Mouse (Mus musculus): ENCODE measurements around the gene Nrros. TPM values are rescaled to one million over a fixed set of nuclear protein-coding genes. Genes with fewer than 3 reads are reported as not detected.

Gene Nrros
- polyA plus RNA-seq, 1 experiment from 2014 or later: 8.0 TPM

- Histone ChIP-seq H3K4me2 (0 out of 2 replicates have a peak overlapping the region, but pooled peaks have one; percentile 14), H3K27ac (replicated peaks) (no peak overlapping the region), H3K9ac (no peak overlapping the region), H3K36me3 (no peaks in the 10 kb centered on the region), H3K27me3 (no peaks in the 10 kb centered on the region), H3K4me1 (replicated peaks) (no peaks in the 10 kb centered on the region), H3K4me3 (no peak overlapping the region), H3K9me3 (no peaks in the 10 kb centered on the region)
- no peak for ATAC-seq (ENCODE audit: low FRiP score, low read depth)
- WGBS: 57% methylated on average over 18 of the region's 18 CpGs
Measured at GRCm38 (mm10) chr16:32176896-32177686, 11.7 kb upstream of the Nrros start.

- ATAC-seq (ENCODE audit: low FRiP score, low read depth): no peak
- Histone ChIP-seq H3K4me1 (replicated peaks) (no peaks in the 10 kb centered on the region), H3K27me3 (no peaks in the 10 kb centered on the region), H3K4me2 (no peak overlapping the region), H3K9ac (no peak overlapping the region), H3K36me3 (no peaks in the 10 kb centered on the region), H3K9me3 (no peaks in the 10 kb centered on the region), H3K4me3 (no peak overlapping the region), H3K27ac (replicated peaks) (no peak overlapping the region)
- WGBS: 91% methylated on average over 4 of the region's 4 CpGs
Measured at GRCm38 (mm10) chr16:32175029-32175428, 9.6 kb upstream of the Nrros start.

GRCm38 (mm10) chr16:32174340-32175005, 9.1 kb upstream of the Nrros start:
- Histone ChIP-seq H3K36me3 (no peaks in the 10 kb centered on the region), H3K4me2 (no peak overlapping the region), H3K4me3 (no peak overlapping the region), H3K9ac (no peak overlapping the region), H3K9me3 (no peaks in the 10 kb centered on the region), H3K4me1 (replicated peaks) (no peaks in the 10 kb centered on the region), H3K27ac (replicated peaks) (no peak overlapping the region), H3K27me3 (no peaks in the 10 kb centered on the region)
- 80% methylated on average over 8 of the region's 8 CpGs for WGBS
- ATAC-seq (ENCODE audit: low FRiP score, low read depth): no peak

- no peaks in the 10 kb centered on the region for H3K36me3 ChIP-seq
- 74% methylated on average over 10 of the region's 11 CpGs for WGBS
- no peak overlapping the region for H3K4me2 ChIP-seq
- H3K9ac ChIP-seq: no peak overlapping the region
- no peaks in the 10 kb centered on the region for H3K9me3 ChIP-seq
- no peaks in the 10 kb centered on the region for H3K4me1 ChIP-seq (replicated peaks)
- no peak for ATAC-seq (ENCODE audit: low FRiP score, low read depth)
- no peak overlapping the region for H3K27ac ChIP-seq (replicated peaks)
- H3K27me3 ChIP-seq: no peaks in the 10 kb centered on the region
- H3K4me3 ChIP-seq: no peak overlapping the region
Measured at GRCm38 (mm10) chr16:32173401-32173800, 8.0 kb upstream of the Nrros start.

GRCm38 (mm10) chr16:32171031-32171731, 5.8 kb upstream of the Nrros start:
- no peaks in the 10 kb centered on the region for H3K9me3 ChIP-seq
- no peak overlapping the region for H3K4me3 ChIP-seq
- 90% methylated on average over 5 of the region's 5 CpGs for WGBS
- H3K4me2 ChIP-seq: no peak overlapping the region
- H3K27ac ChIP-seq (replicated peaks): no peak overlapping the region
- no peaks in the 10 kb centered on the region for H3K4me1 ChIP-seq (replicated peaks)
- H3K27me3 ChIP-seq: peaks cover under 1% of the 10 kb centered on the region; the same call in 1 of the 2 replicates
- H3K36me3 ChIP-seq: no peaks in the 10 kb centered on the region
- no peak for ATAC-seq (ENCODE audit: low FRiP score, low read depth)
- H3K9ac ChIP-seq: no peak overlapping the region

GRCm38 (mm10) chr16:32167819-32168545, 2.6 kb upstream of the Nrros start:
- H3K9ac ChIP-seq: no peak overlapping the region
- no peak overlapping the region for H3K4me3 ChIP-seq
- H3K4me1 ChIP-seq (replicated peaks): peaks cover 9% of the 10 kb centered on the region
- H3K4me2 ChIP-seq: no peak overlapping the region
- no peaks in the 10 kb centered on the region for H3K36me3 ChIP-seq
- ATAC-seq (ENCODE audit: low FRiP score, low read depth): no peak
- peaks cover 9% of the 10 kb centered on the region; the same call in 1 of the 2 replicates for H3K27me3 ChIP-seq
- 93% methylated on average over 4 of the region's 4 CpGs for WGBS
- no peaks in the 10 kb centered on the region for H3K9me3 ChIP-seq
- no peak overlapping the region for H3K27ac ChIP-seq (replicated peaks)

- Histone ChIP-seq H3K9ac (no peak overlapping the region), H3K27ac (replicated peaks) (no peak overlapping the region)
- WGBS: 79% methylated on average over 19 of the region's 19 CpGs
Measured at GRCm38 (mm10) chr16:32164396-32165027, 882 bp downstream of the Nrros start.

GRCm38 (mm10) chr16:32163891-32164290, 1.5 kb downstream of the Nrros start:
- Histone ChIP-seq H3K4me3 (no peak overlapping the region), H3K4me2 (no peak overlapping the region), H3K9ac (no peak overlapping the region), H3K27me3 (peaks cover 9% of the 10 kb centered on the region; the same call in 1 of the 2 replicates), H3K9me3 (no peaks in the 10 kb centered on the region), H3K27ac (replicated peaks) (no peak overlapping the region), H3K36me3 (no peaks in the 10 kb centered on the region), H3K4me1 (replicated peaks) (peaks cover 9% of the 10 kb centered on the region)
- no peak for ATAC-seq (ENCODE audit: low FRiP score, low read depth)
- 86% methylated on average over 5 of the region's 5 CpGs for WGBS

More at GRCm38 (mm10) chr16:32164396-32165027, 882 bp downstream of the Nrros start:
- H3K36me3 ChIP-seq: no peaks in the 10 kb centered on the region
- peaks cover 9% of the 10 kb centered on the region for H3K4me1 ChIP-seq (replicated peaks)
- no peaks in the 10 kb centered on the region for H3K9me3 ChIP-seq
- peaks cover 9% of the 10 kb centered on the region; the same call in 1 of the 2 replicates for H3K27me3 ChIP-seq
- no peak for ATAC-seq (ENCODE audit: low FRiP score, low read depth)
- peak overlapping the region; percentile 83 for H3K4me2 ChIP-seq
- peak overlapping the region; percentile 39 for H3K4me3 ChIP-seq

GRCm38 (mm10) chr16:32163392-32163791, 2.0 kb downstream of the Nrros start:
- WGBS: 85% methylated on average over 4 of the region's 4 CpGs
- peaks cover 9% of the 10 kb centered on the region for H3K4me1 ChIP-seq (replicated peaks)
- H3K27ac ChIP-seq (replicated peaks): no peak overlapping the region
- H3K9me3 ChIP-seq: no peaks in the 10 kb centered on the region
- peaks cover 9% of the 10 kb centered on the region; the same call in 1 of the 2 replicates for H3K27me3 ChIP-seq
- H3K4me3 ChIP-seq: no peak overlapping the region
- H3K36me3 ChIP-seq: no peaks in the 10 kb centered on the region
- no peak overlapping the region for H3K4me2 ChIP-seq
- H3K9ac ChIP-seq: no peak overlapping the region
- no peak for ATAC-seq (ENCODE audit: low FRiP score, low read depth)

GRCm38 (mm10) chr16:32160742-32161323, 4.6 kb downstream of the Nrros start:
- WGBS: 92% methylated on average over 9 of the region's 9 CpGs
- no peaks in the 10 kb centered on the region for H3K36me3 ChIP-seq
- H3K27me3 ChIP-seq: peaks cover 5% of the 10 kb centered on the region; the same call in 1 of the 2 replicates
- no peak overlapping the region for H3K9ac ChIP-seq
- no peaks in the 10 kb centered on the region for H3K9me3 ChIP-seq
- H3K4me2 ChIP-seq: no peak overlapping the region
- no peak overlapping the region for H3K27ac ChIP-seq (replicated peaks)
- ATAC-seq (ENCODE audit: low FRiP score, low read depth): no peak
- H3K4me1 ChIP-seq (replicated peaks): peaks cover 9% of the 10 kb centered on the region
- H3K4me3 ChIP-seq: no peak overlapping the region

GRCm38 (mm10) chr16:32158966-32159365, 6.4 kb downstream of the Nrros start:
- H3K4me3 ChIP-seq: no peak overlapping the region
- H3K27me3 ChIP-seq: no peaks in the 10 kb centered on the region
- no peak overlapping the region for H3K9ac ChIP-seq
- no peak for ATAC-seq (ENCODE audit: low FRiP score, low read depth)
- H3K4me2 ChIP-seq: no peak overlapping the region
- H3K9me3 ChIP-seq: no peaks in the 10 kb centered on the region
- no peaks in the 10 kb centered on the region for H3K36me3 ChIP-seq
- 89% methylated on average over 3 of the region's 3 CpGs for WGBS
- no peak overlapping the region for H3K27ac ChIP-seq (replicated peaks)
- no peaks in the 10 kb centered on the region for H3K4me1 ChIP-seq (replicated peaks)

Data from hindbrain, embryonic 15.5 days (tissue).